Mouse (Mus musculus) cerebellum, adult 2 months (tissue): ENCODE data around the gene Klhl23. TPM values are rescaled to one million over a fixed set of nuclear protein-coding genes. Genes with fewer than 3 reads are reported as not detected.
"Not testable (repeated sequence)": the region's sequence is repeated elsewhere in the genome, so short reads cannot be mapped to it uniquely, and the experiment has no call there.

Experiments
- DNase-seq, 2 experiments: peaks; one replicate each; pipeline ENCODE4 v3.0.0; 2021
- H3K27ac ChIP-seq: fragments of 200-500 bp; 2 replicates; pipeline ENCODE4 v1.5.1; 2012; ENCODE audit warnings: low read length, control low read depth, inconsistent platforms; ENCODE audit not compliant: insufficient read depth
- H3K27me3 ChIP-seq: fragments of 200-500 bp; 2 replicates; pipeline ENCODE4 v1.6.1; 2012; ENCODE audit warnings: inconsistent platforms, mild to moderate bottlenecking, low read length, moderate library complexity; ENCODE audit not compliant: control insufficient read depth, insufficient read depth
- H3K4me1 ChIP-seq: fragments of 200-500 bp; 2 replicates; pipeline ENCODE4 v1.6.1; 2011; ENCODE audit warnings: low read length; ENCODE audit not compliant: control insufficient read depth, insufficient read depth
- H3K4me3 ChIP-seq: fragments of 200-500 bp; replicated peaks from 2 replicates; pipeline ENCODE3; 2011; ENCODE audit warnings: mild to moderate bottlenecking, low read depth, low read length, control low read depth; ENCODE audit not compliant: insufficient read depth
- CTCF ChIP-seq: fragments of 200-500 bp; IDR thresholded peaks from 2 replicates; pipeline ENCODE4 v1.5.1; 2011; ENCODE audit warnings: low read depth, mild to moderate bottlenecking, control low read depth, low read length, moderate library complexity, borderline replicate concordance; ENCODE audit not compliant: insufficient read depth
- POLR2A ChIP-seq: fragments of 200-500 bp; IDR thresholded peaks from 2 replicates; pipeline ENCODE4 v1.6.1; 2011; ENCODE audit warnings: low read length, control low read depth, borderline replicate concordance; ENCODE audit not compliant: insufficient read depth
- WGBS: fragments of 180-500 bp; shearing (Covaris S2); methylation state at CpG from one replicate; pipeline ENCODE4 v1.1.7; 2018; 5-methylcytosine and 5-hydroxymethylcytosine counted together
- polyA plus RNA-seq: library from polyadenylated mRNA; depleted of rRNA; stranded (reverse); fragments of >200 nt; gene quantifications from 2 replicates; pipeline ENCODE4 v1.2.3, GENCODE M21; 2012

The Klhl23 gene
- polyA plus RNA-seq, 1 experiment = 25.6 TPM

DNA sequence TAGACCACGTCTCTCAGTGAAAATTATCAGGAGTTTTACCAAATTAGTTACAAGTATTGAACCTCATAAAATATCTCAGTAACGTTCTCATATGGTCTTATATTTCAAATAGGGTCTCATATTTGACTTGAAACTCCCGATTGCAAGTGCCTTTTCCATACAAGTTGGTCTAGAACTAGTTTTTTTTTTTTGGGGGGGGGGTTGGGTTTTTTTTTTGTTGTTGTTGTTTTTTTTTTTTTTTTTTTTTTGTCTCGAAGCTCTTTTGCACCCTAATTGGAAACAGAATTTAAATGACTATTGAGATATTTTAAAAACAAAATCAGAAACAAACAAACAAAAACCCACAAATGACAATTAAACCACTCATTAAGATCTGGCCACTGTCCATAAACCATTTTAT lies 31.0 kb upstream of the Klhl23 start:
- H3K4me3 ChIP-seq = no peak overlapping the region

DNA sequence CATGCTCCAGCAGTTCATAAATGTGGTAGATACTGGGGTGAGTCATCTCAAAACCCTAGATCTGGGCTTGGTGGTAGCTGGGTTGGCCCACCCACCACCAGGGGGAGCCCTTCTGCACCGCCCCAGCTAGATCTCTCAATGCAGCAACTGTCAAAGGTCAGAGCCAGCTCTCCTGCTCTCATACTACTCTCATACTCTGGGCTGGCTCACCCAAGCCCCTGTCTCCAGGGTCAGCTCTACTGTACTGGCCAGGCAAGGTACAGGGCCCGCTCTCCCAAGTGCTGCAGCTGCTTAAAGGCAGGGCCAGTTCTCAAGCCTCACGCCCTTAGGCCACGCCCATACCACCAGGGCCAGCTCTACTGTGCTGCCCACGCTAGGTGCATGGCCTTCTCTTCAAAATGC lies 18.8 kb upstream of the Klhl23 start:
- H3K27ac ChIP-seq = no peak overlapping the region
- WGBS = 59% methylated on average over 5 of the region's 5 CpGs
- H3K4me3 ChIP-seq = no peak overlapping the region
- H3K27me3 ChIP-seq = no peaks in the 10 kb centered on the region
- peak; percentile 52 to 55 for DNase-seq
- TF ChIP-seq POLR2A (no peak), CTCF (peak; percentile 69; the same call in 1 of the 2 replicates)
- no peaks in the 10 kb centered on the region for H3K4me1 ChIP-seq

More for the DNA sequence above, 31.0 kb upstream of the Klhl23 start:
- 70% methylated on average over 4 of the region's 4 CpGs for WGBS
- H3K4me1 ChIP-seq = peaks cover 3% of the 10 kb centered on the region; the same call in 1 of the 2 replicates
- no peaks in the 10 kb centered on the region for H3K27me3 ChIP-seq
- TF ChIP-seq CTCF (no peak), POLR2A (no peak)
- no peak for DNase-seq
- no peak overlapping the region for H3K27ac ChIP-seq

DNA sequence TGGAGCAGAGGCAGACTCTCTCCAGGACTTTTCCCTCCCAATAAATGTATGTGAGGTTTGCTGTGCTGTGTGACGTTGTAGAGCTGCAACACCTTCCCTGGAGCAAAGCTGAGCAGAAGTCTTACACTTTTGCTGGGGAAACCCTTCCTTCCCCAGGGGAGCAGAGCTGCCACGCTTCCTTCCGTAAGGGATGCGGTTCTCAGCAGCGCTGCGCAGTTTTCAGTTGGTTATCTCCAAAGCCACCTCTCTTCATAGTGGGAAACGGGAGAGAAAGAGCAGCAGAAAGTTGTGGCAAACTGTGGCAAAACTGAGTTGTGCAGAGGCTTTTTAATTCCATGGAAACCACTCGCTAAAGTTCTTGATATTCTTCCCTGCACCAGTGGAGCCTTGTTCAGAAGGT lies 18.0 kb upstream of the Klhl23 start:
- H3K27me3 ChIP-seq = no peaks in the 10 kb centered on the region
- H3K27ac ChIP-seq = no peak overlapping the region
- no peak overlapping the region for H3K4me3 ChIP-seq
- DNase-seq = no peak
- H3K4me1 ChIP-seq = no peaks in the 10 kb centered on the region
- 74% methylated on average over 8 of the region's 8 CpGs for WGBS
- TF ChIP-seq CTCF = no peak
- no peak for TF ChIP-seq POLR2A

DNA sequence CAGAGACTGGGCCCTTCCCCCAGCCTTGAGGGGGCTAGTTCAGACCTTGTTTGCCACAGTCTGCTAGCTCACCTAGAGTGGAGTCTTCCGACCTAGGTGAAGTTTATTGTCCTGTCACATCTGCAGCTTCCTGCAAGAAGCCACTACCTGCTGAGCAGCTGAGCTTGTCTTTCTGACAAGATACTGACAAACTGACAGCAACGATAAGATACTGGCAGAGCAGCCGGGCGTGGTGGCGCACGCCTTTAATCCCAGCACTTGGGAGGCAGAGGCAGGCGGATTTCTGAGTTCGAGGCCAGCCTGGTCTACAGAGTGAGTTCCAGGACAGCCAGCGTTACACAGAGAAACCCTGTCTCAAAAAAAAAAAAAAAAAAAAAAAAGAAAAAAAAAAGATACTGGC lies 17.1 kb upstream of the Klhl23 start:
- H3K27ac ChIP-seq, H3K4me1 ChIP-seq, DNase-seq, H3K4me3 ChIP-seq, H3K27me3 ChIP-seq: not testable (repeated sequence)
- WGBS = 88% methylated on average over 9 of the region's 9 CpGs

DNA sequence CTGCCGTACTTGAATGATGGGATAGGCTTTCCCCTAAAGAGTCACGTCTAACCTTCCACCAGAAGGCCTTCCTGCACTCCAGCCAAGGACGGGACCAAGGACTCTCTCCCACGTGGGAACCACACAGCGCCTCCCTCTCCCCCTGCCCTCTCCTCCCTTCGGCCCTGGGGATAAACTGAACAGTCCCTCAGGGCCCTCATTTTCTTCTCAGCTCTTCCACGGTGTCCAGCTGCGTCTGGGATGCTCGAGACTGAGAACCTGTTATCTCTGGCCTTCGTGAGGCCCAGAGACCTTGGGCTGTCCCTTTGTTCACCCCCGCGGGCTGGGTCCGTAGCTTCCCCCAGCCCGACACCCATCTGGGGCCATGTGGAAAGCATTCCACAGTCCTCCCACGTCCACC lies 11.6 kb upstream of the Klhl23 start:
- no peaks in the 10 kb centered on the region for H3K4me1 ChIP-seq
- H3K4me3 ChIP-seq = no peak overlapping the region
- 72% methylated on average over 15 of the region's 15 CpGs for WGBS
- no peak for DNase-seq
- no peak overlapping the region for H3K27ac ChIP-seq
- TF ChIP-seq POLR2A (no peak), CTCF (no peak)
- H3K27me3 ChIP-seq = no peaks in the 10 kb centered on the region; the same call in 1 of the 2 replicates

DNA sequence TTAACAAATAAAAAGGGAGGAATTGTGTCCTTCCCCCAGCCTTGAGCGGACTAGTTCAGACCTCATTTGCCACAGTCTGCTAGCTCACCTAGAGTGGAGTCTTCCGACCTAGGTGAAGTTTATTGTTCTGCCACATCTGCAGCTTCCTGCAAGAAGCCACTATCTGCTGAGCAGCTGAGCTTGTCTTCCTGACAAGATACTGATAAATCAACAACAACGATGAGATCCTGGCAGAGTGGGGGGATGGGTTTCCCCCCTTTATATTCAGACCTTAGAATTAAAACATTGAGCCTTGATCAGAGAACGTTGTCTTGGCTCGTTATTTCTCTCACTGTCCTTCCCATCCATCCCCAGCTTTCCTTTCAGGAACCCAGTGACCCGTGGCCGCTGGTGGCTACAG lies 10.4 kb upstream of the Klhl23 start:
- not testable (repeated sequence) for H3K27me3 ChIP-seq, H3K4me3 ChIP-seq, H3K4me1 ChIP-seq, DNase-seq, H3K27ac ChIP-seq
- WGBS = 62% methylated on average over 7 of the region's 7 CpGs

DNA sequence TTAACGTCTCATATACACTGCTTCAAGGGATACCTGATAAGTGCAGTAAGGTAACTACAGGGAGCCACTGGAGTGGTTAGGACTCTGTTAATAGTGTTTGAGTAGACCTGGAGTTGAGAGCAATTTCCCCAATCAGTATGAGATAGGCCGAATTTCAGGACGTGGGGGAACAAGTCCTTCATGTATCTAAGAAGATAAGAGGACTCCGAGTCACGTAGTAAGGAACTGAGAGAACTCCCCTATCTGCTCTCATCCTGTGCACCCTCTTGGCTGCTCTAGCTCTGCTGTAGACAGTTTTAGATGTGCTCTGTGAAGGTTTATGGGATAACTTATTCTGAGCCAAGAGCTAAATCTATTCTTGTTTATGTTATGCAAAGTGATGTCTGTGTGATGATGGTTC lies 5.2 kb upstream of the Klhl23 start:
- no peak for TF ChIP-seq CTCF
- no peak for TF ChIP-seq POLR2A
- no peaks in the 10 kb centered on the region; the same call in 1 of the 2 replicates for H3K27me3 ChIP-seq
- H3K4me1 ChIP-seq = no peaks in the 10 kb centered on the region
- H3K4me3 ChIP-seq = no peak overlapping the region
- DNase-seq = no peak
- H3K27ac ChIP-seq = no peak overlapping the region
- 88% methylated on average over 5 of the region's 5 CpGs for WGBS

DNA sequence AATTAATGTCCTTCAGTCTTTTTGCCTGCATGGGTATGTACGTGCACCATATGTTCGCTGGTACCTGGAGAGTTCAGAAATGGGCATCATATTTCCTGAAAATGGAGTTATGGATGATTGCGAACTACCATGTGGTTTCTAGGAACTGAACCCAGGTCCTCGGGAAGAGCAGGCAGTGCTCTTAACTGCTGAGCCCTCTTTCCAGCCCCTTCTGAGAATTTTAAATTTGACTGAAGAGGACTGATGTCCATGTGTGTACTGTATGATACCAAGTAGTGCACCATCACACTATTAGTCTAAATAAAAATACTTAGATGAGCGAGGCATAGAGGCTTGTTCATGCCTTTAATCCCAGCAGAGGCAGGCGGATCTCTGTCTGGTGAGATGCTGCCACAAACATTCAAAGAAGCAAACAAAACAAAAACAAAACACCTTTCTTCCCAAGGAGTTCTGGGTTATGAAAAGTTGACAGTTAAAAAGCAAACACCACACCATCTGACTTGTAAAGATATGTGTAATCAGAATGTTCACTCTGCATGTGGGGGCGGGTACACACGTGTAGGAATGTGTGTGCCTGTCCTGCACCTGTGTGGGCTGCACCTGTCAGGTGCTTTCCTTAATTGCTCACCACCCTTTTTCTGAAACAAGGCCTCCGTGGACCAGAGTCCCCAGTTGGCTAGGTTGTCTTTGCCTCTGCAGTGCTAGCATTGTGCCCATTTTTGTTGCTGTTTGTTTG lies 3.2 kb upstream of the Klhl23 start:
- no peak for DNase-seq
- no peak overlapping the region for H3K4me3 ChIP-seq
- no peak for TF ChIP-seq POLR2A
- TF ChIP-seq CTCF = no peak
- WGBS = 84% methylated on average over 9 of the region's 9 CpGs
- no peak overlapping the region for H3K27ac ChIP-seq
- no peaks in the 10 kb centered on the region; the same call in 1 of the 2 replicates for H3K27me3 ChIP-seq
- H3K4me1 ChIP-seq = no peaks in the 10 kb centered on the region
